ENCODE assay signal across 29 mouse cellular contexts in genomic region chr3:27577349-27578025, GRCm38 (mm10).
DNase-seq lines count a peak whose midpoint lies in the region; ATAC-seq and TF ChIP-seq lines count a peak whose summit lies in the region.
"Had no signal": no experiment of that assay in that cellular context is flagged by ENCODE, and none has a peak within 500 bp of the region (broad histone marks: within the 10 kb centered on the region; RNA-seq: fewer than 3 reads in every experiment).

No protein-coding gene starts in this region.

- H3K9ac ChIP-seq in heart, embryonic 13.5 days, result no peak overlapping the region
- no peak overlapping the region for H3K9ac ChIP-seq in hindbrain, embryonic 11.5 days (ENCODE audit: low read depth, low read length)
- no peak overlapping the region for H3K9ac ChIP-seq in CH12.LX (ENCODE audit: insufficient read depth, low read depth)
- H3K9ac ChIP-seq: forebrain, embryonic 13.5 days; hindbrain, embryonic 15.5 days; kidney, embryonic 15.5 days; liver, embryonic 15.5 days; lung, embryonic 15.5 days; neural tube, embryonic 15.5 days had no signal

- TF ChIP-seq RAD21 in CH12.LX (IDR thresholded peaks at IDR 0.05; ENCODE audit: low read depth, low read length), result no peak

- H3K4me1 ChIP-seq in heart, embryonic 13.5 days, result peaks cover 69% of the 10 kb centered on the region
- peaks cover 71% of the 10 kb centered on the region for H3K4me1 ChIP-seq in hindbrain, embryonic 10.5 days (replicated peaks)
- H3K4me1 ChIP-seq in hindbrain, embryonic 11.5 days (replicated peaks; ENCODE audit: control insufficient read depth, insufficient read depth, low read length), result no peaks in the 10 kb centered on the region
- peaks cover 11 to 30% of the 10 kb centered on the region in 2 experiments for H3K4me1 ChIP-seq in CH12.LX (ENCODE audit: control insufficient read depth in 1 of 2, insufficient read depth in 2 of 2)

- no peak for TF ChIP-seq POLR2A in CH12.LX (IDR thresholded peaks at IDR 0.05; ENCODE audit: low read depth, low read length)

- 0 out of 2 replicates have a peak, but pooled peaks have one; percentile 14 for TF ChIP-seq EP300 in CH12.LX (IDR thresholded peaks at IDR 0.05; ENCODE audit: low read length)

- no peak for TF ChIP-seq CTCF in CH12.LX (conservative IDR thresholded peaks at IDR 0.05 in 1 of 2, IDR thresholded peaks at IDR 0.05 in 1 of 2; ENCODE audit: low read depth in 2 of 2, low read length in 2 of 2)

- no peak for DNase-seq in heart, adult 8-10 months (ENCODE audit: low spot score)
- no peak for DNase-seq in hindbrain, embryonic 10.5 days (ENCODE audit: low spot score)
- DNase-seq in hindbrain, embryonic 11.5 days (ENCODE audit: low spot score), result no peak
- DNase-seq in CH12.LX (ENCODE audit: extremely low read depth), result no peak
- no peak for DNase-seq in ovary, postnatal 36 days (ENCODE audit: low spot score)
- DNase-seq: adrenal gland, postnatal 10 days; cerebellum, adult 8-10 months; cerebellum, postnatal 36 days; gastrocnemius, postnatal 14 days; kidney, adult 11 months; kidney, postnatal 25 days; liver; lung, postnatal 4 days; midbrain, embryonic 14.5 days; right cerebral cortex, adult 18-20 months; thymus, adult 18-20 months; thymus, postnatal 25 days had no signal

- ATAC-seq in heart, embryonic 13.5 days (ENCODE audit: extremely low read depth, insufficient number of reproducible peaks, low FRiP score, low TSS enrichment), result no peak
- no peak for ATAC-seq in hindbrain, embryonic 11.5 days (ENCODE audit: low FRiP score)
- peak; percentile 14; the same call in 1 of the 2 replicates for ATAC-seq in megakaryocyte, adult 5-6 weeks (ENCODE audit: poor library complexity, severe bottlenecking)
- ATAC-seq: forebrain, embryonic 13.5 days; inflammation-experienced regulatory T-cells, adult 6 months; Patski had no signal

- H3K36me3 ChIP-seq in heart, embryonic 13.5 days, result no peaks in the 10 kb centered on the region
- no peaks in the 10 kb centered on the region for H3K36me3 ChIP-seq in hindbrain, embryonic 10.5 days
- no peaks in the 10 kb centered on the region for H3K36me3 ChIP-seq in hindbrain, embryonic 11.5 days (ENCODE audit: control insufficient read depth, insufficient read depth, low read length)
- no peaks in the 10 kb centered on the region for H3K36me3 ChIP-seq in CH12.LX (replicated peaks in 1 of 2; ENCODE audit: control insufficient read depth in 1 of 2, insufficient read depth in 1 of 2, low read length in 1 of 2)
- H3K36me3 ChIP-seq: G1E; hindbrain, embryonic 15.5 days; kidney, embryonic 15.5 days; liver, embryonic 15.5 days; lung, embryonic 15.5 days; neural tube, embryonic 15.5 days had no signal

- peak overlapping the region; percentile 43 for H3K4me2 ChIP-seq in heart, embryonic 13.5 days
- H3K4me2 ChIP-seq in hindbrain, embryonic 11.5 days (replicated peaks; ENCODE audit: low read depth, low read length), result no peak overlapping the region
- no peak overlapping the region for H3K4me2 ChIP-seq in CH12.LX (ENCODE audit: insufficient read depth, low read depth, poor library complexity, severe bottlenecking)
- H3K4me2 ChIP-seq: forebrain, embryonic 13.5 days; hindbrain, embryonic 15.5 days; kidney, embryonic 15.5 days; liver, embryonic 15.5 days; lung, embryonic 15.5 days; neural tube, embryonic 15.5 days had no signal

- peak overlapping the region; percentile 69 for H3K27ac ChIP-seq in heart, embryonic 13.5 days (replicated peaks)
- peak overlapping the region; percentile 40; the same call in 1 of the 2 replicates for H3K27ac ChIP-seq in hindbrain, embryonic 10.5 days
- H3K27ac ChIP-seq in hindbrain, embryonic 11.5 days (ENCODE audit: low read depth, low read length), result no peak overlapping the region
- no peak overlapping the region for H3K27ac ChIP-seq in CH12.LX (ENCODE audit: insufficient read depth, low read depth)
- H3K27ac ChIP-seq: forebrain, embryonic 13.5 days; hindbrain, embryonic 15.5 days; kidney, embryonic 15.5 days; liver, embryonic 15.5 days; lung, embryonic 15.5 days; neural tube, embryonic 15.5 days; stomach, postnatal 0 days had no signal

- in situ Hi-C loops in CH12.LX (cut with MboI; ENCODE audit: low pct_ligation_motif_present, low pct_unique_long_range_greater_than_20kb, low sequenced_read_pairs), result no loop called here

- no peaks in the 10 kb centered on the region for H3K79me2 ChIP-seq in CH12.LX (replicated peaks; ENCODE audit: control insufficient read depth, extremely low read depth, insufficient read depth, poor library complexity, severe bottlenecking)

- H3K9me3 ChIP-seq in heart, embryonic 13.5 days, result no peaks in the 10 kb centered on the region
- H3K9me3 ChIP-seq in hindbrain, embryonic 10.5 days, result no peaks in the 10 kb centered on the region
- no peaks in the 10 kb centered on the region for H3K9me3 ChIP-seq in hindbrain, embryonic 11.5 days (ENCODE audit: control insufficient read depth, low read length)
- no peaks in the 10 kb centered on the region for H3K9me3 ChIP-seq in CH12.LX (replicated peaks; ENCODE audit: low read length)
- H3K9me3 ChIP-seq: forebrain, embryonic 13.5 days; G1E; hindbrain, embryonic 15.5 days; kidney, embryonic 15.5 days; liver, embryonic 15.5 days; lung, embryonic 15.5 days; neural tube, embryonic 15.5 days had no signal

- no peak overlapping the region for H3K4me3 ChIP-seq in heart, embryonic 13.5 days
- no peak overlapping the region for H3K4me3 ChIP-seq in hindbrain, embryonic 10.5 days
- H3K4me3 ChIP-seq in hindbrain, embryonic 11.5 days (ENCODE audit: low read depth, low read length), result no peak overlapping the region
- no peak overlapping the region for H3K4me3 ChIP-seq in CH12.LX (replicated peaks in 1 of 3; ENCODE audit: low read depth in 2 of 3, low read length in 2 of 3, poor library complexity in 1 of 3)
- H3K4me3 ChIP-seq: forebrain, embryonic 13.5 days; hindbrain, embryonic 15.5 days; kidney, embryonic 15.5 days; liver, embryonic 15.5 days; lung, embryonic 15.5 days; neural tube, embryonic 15.5 days had no signal

- WGBS in heart, embryonic 13.5 days, result 38% methylated on average over 10 of the region's 10 CpGs
- 90% methylated on average over 10 of the region's 10 CpGs for WGBS in hindbrain, embryonic 10.5 days
- WGBS in hindbrain, embryonic 11.5 days, result 93% methylated on average over 10 of the region's 10 CpGs

- dilution Hi-C loops in CH12.LX (cut with MboI; ENCODE audit: extremely low pct_ligation_motif_present, extremely low pct_unique_long_range_greater_than_20kb, low sequenced_read_pairs), result no loop called here

- no peaks in the 10 kb centered on the region for H3K27me3 ChIP-seq in heart, embryonic 13.5 days (replicated peaks)
- no peaks in the 10 kb centered on the region for H3K27me3 ChIP-seq in hindbrain, embryonic 10.5 days (ENCODE audit: insufficient read depth, poor library complexity, severe bottlenecking)
- no peaks in the 10 kb centered on the region for H3K27me3 ChIP-seq in hindbrain, embryonic 11.5 days (ENCODE audit: control insufficient read depth, insufficient read depth, low read length)
- H3K27me3 ChIP-seq in CH12.LX (replicated peaks), result peaks cover 4% of the 10 kb centered on the region
- H3K27me3 ChIP-seq: forebrain, embryonic 13.5 days; hindbrain, embryonic 15.5 days; kidney, embryonic 15.5 days; liver, embryonic 15.5 days; lung, embryonic 15.5 days; neural tube, embryonic 15.5 days; Patski had no signal

TF ChIP-seq in CH12.LX, 34 proteins besides CTCF, POLR2A, EP300 and RAD21:
- TF ChIP-seq KAT2A (IDR thresholded peaks at IDR 0.05; ENCODE audit: insufficient replicate concordance, low read length), result no peak
- TF ChIP-seq TCF12 (IDR thresholded peaks at IDR 0.05; ENCODE audit: low read depth, low read length), result peak; percentile 26; the same call in 1 of the 2 replicates

Comparison
In these comparisons a context has a peak if more than half of its experiments do, and no peak if none do; other contexts are left out.
1. H3K27ac ChIP-seq: peak in heart, embryonic 13.5 days (single experiment) and hindbrain, embryonic 10.5 days (single experiment); none in hindbrain, embryonic 11.5 days (single experiment) and CH12.LX (single experiment).